Mouse (Mus musculus) limb, embryonic 13.5 days (tissue): ENCODE measurements around the gene Ndufaf2. TPM values are rescaled to one million over a fixed set of nuclear protein-coding genes. Genes with fewer than 3 reads are reported as not detected.
A peak's percentile ranks its signal among the peaks of the same experiment; 100 is the strongest.

Source experiments
- ATAC-seq: fragments of 200-750 bp; cut with Nextera tagmentation; 2 replicates; pipeline ENCODE4 v1.8.0; 2017; ENCODE audit warnings: low read depth, moderate number of reproducible peaks, moderate TSS enrichment; ENCODE audit not compliant: low FRiP score
- H3K27ac ChIP-seq: fragments of 300-500 bp; sonication (generic); 2 replicates; pipeline ENCODE4 v1.5.1; 2015; ENCODE audit warnings: inconsistent platforms, mild to moderate bottlenecking, moderate library complexity
- H3K27me3 ChIP-seq: fragments of 300-500 bp; sonication (generic); 2 replicates; pipeline ENCODE4 v1.6.1; 2015; ENCODE audit warnings: mild to moderate bottlenecking, inconsistent platforms
- H3K36me3 ChIP-seq: fragments of 300-500 bp; sonication (generic); 2 replicates; pipeline ENCODE4 v1.6.1; 2015; ENCODE audit warnings: inconsistent platforms, mild to moderate bottlenecking, moderate library complexity
- H3K4me1 ChIP-seq: fragments of 300-500 bp; sonication (generic); 2 replicates; pipeline ENCODE4 v1.6.1; 2015; ENCODE audit warnings: inconsistent platforms
- H3K4me2 ChIP-seq: fragments of 300-500 bp; sonication (generic); replicated peaks from 2 replicates; pipeline ENCODE4 v1.6.1; 2015; ENCODE audit warnings: inconsistent platforms, mild to moderate bottlenecking, moderate library complexity
- H3K4me3 ChIP-seq: fragments of 300-500 bp; sonication (generic); 2 replicates; pipeline ENCODE4 v1.5.1; 2015; ENCODE audit warnings: moderate library complexity, mild to moderate bottlenecking, inconsistent platforms
- H3K9ac ChIP-seq: fragments of 300-500 bp; sonication (generic); 2 replicates; pipeline ENCODE4 v1.6.1; 2015; ENCODE audit warnings: mild to moderate bottlenecking, inconsistent platforms
- H3K9me3 ChIP-seq: fragments of 300-500 bp; sonication (generic); 2 replicates; pipeline ENCODE4 v1.6.1; 2016; ENCODE audit warnings: inconsistent platforms
- WGBS: fragments of 180-500 bp; shearing (Covaris S2); methylation state at CpG from one replicate; pipeline ENCODE4 v1.1.7; 2015; 5-methylcytosine and 5-hydroxymethylcytosine counted together
- polyA plus RNA-seq: library from polyadenylated mRNA; unstranded; fragments of >200 nt; fragmentation: Nextera tagmentation; extraction: Ambion mirVana; gene quantifications from 2 replicates; pipeline ENCODE4 v1.2.1, GENCODE M21; 2015

Ndufaf2 gene
- polyA plus RNA-seq = 85.7 and 88.5 TPM in 2 replicates

- Histone ChIP-seq H3K9me3 (no peaks in the 10 kb centered on the region), H3K4me2 (peak within 1 kb of the TSS; percentile 91), H3K27me3 (no peaks in the 10 kb centered on the region), H3K27ac (no peak within 1 kb of the TSS), H3K36me3 (peaks cover 14% of the 10 kb centered on the region), H3K4me3 (peak within 1 kb of the TSS; percentile 91), H3K9ac (peak within 1 kb of the TSS; percentile 81), H3K4me1 (peaks cover 17% of the 10 kb centered on the region)
- under 1% methylated on average over 47 of the region's 47 CpGs for WGBS
- peak; percentile 98 for ATAC-seq
Observed at GRCm38 (mm10) chr13:108158465-108159240, at the start of gene Ndufaf2, which contains the start of gene Ercc8. Ndufaf2 (minus strand) TSS chr13:108158623. Ercc8 (plus strand) TSS chr13:108158731.

- no peak for ATAC-seq
- no peak overlapping the region for H3K27ac ChIP-seq
- H3K9me3 ChIP-seq = no peaks in the 10 kb centered on the region
- H3K4me3 ChIP-seq = no peak overlapping the region
- no peak overlapping the region for H3K4me2 ChIP-seq
- peaks cover 13% of the 10 kb centered on the region for H3K27me3 ChIP-seq
- H3K36me3 ChIP-seq = no peaks in the 10 kb centered on the region
- no peak overlapping the region for H3K9ac ChIP-seq
- WGBS = 69% methylated on average over 5 of the region's 5 CpGs
- no peaks in the 10 kb centered on the region for H3K4me1 ChIP-seq
Observed at GRCm38 (mm10) chr13:108208090-108208489, 49.7 kb upstream of the Ndufaf2 start.

- Histone ChIP-seq H3K4me3 (no peak overlapping the region), H3K4me1 (no peaks in the 10 kb centered on the region), H3K4me2 (no peak overlapping the region), H3K27me3 (peaks cover 6% of the 10 kb centered on the region; the same call in 1 of the 2 replicates), H3K9me3 (no peaks in the 10 kb centered on the region), H3K36me3 (no peaks in the 10 kb centered on the region), H3K9ac (no peak overlapping the region), H3K27ac (no peak overlapping the region)
- no peak for ATAC-seq
- WGBS = 90% methylated on average over 2 of the region's 2 CpGs
Observed at GRCm38 (mm10) chr13:108207447-108207846, 49.0 kb upstream of the Ndufaf2 start.

- Histone ChIP-seq H3K27ac (no peak overlapping the region), H3K27me3 (no peaks in the 10 kb centered on the region), H3K4me2 (no peak overlapping the region), H3K9me3 (no peaks in the 10 kb centered on the region), H3K36me3 (no peaks in the 10 kb centered on the region), H3K9ac (no peak overlapping the region), H3K4me1 (no peaks in the 10 kb centered on the region), H3K4me3 (no peak overlapping the region)
- WGBS = 80% methylated on average over 3 of the region's 3 CpGs
- no peak for ATAC-seq
Observed at GRCm38 (mm10) chr13:108204857-108205256, 46.4 kb upstream of the Ndufaf2 start.

- Histone ChIP-seq H3K9ac (no peak overlapping the region), H3K4me2 (no peak overlapping the region), H3K9me3 (no peaks in the 10 kb centered on the region), H3K4me1 (0 out of 2 replicates have a peak, but pooled peaks cover 2% of the 10 kb centered on the region), H3K4me3 (no peak overlapping the region), H3K27ac (no peak overlapping the region), H3K36me3 (peaks cover 26% of the 10 kb centered on the region), H3K27me3 (no peaks in the 10 kb centered on the region)
- 87% methylated on average over 6 of the region's 6 CpGs for WGBS
- ATAC-seq = no peak
Observed at GRCm38 (mm10) chr13:108195474-108195873, 37.1 kb upstream of the Ndufaf2 start.

- H3K9me3 ChIP-seq = no peaks in the 10 kb centered on the region
- no peak; the same call in 1 of the 2 replicates for ATAC-seq
- H3K36me3 ChIP-seq = peaks cover 32% of the 10 kb centered on the region
- H3K4me2 ChIP-seq = no peak overlapping the region
- H3K27me3 ChIP-seq = no peaks in the 10 kb centered on the region
- no peak overlapping the region for H3K4me3 ChIP-seq
- H3K27ac ChIP-seq = no peak overlapping the region
- H3K4me1 ChIP-seq = 0 out of 2 replicates have a peak, but pooled peaks cover 3% of the 10 kb centered on the region
- no peak overlapping the region for H3K9ac ChIP-seq
- WGBS = 57% methylated on average over 11 of the region's 11 CpGs
Observed at GRCm38 (mm10) chr13:108191074-108191720, 32.8 kb upstream of the Ndufaf2 start.

- H3K9ac ChIP-seq = no peak overlapping the region
- no peak overlapping the region for H3K27ac ChIP-seq
- H3K4me1 ChIP-seq = 0 out of 2 replicates have a peak, but pooled peaks cover 3% of the 10 kb centered on the region
- H3K36me3 ChIP-seq = peaks cover 34% of the 10 kb centered on the region
- WGBS = 92% methylated on average over 4 of the region's 4 CpGs
- no peak overlapping the region for H3K4me2 ChIP-seq
- no peak overlapping the region for H3K4me3 ChIP-seq
- ATAC-seq = no peak
- no peaks in the 10 kb centered on the region for H3K27me3 ChIP-seq
- no peaks in the 10 kb centered on the region for H3K9me3 ChIP-seq
Observed at GRCm38 (mm10) chr13:108187994-108188393, 29.6 kb upstream of the Ndufaf2 start.

GRCm38 (mm10) chr13:108185530-108185929 lies 27.1 kb upstream of the Ndufaf2 start:
- Histone ChIP-seq H3K36me3 (peaks cover 56% of the 10 kb centered on the region), H3K4me3 (no peak overlapping the region), H3K27me3 (no peaks in the 10 kb centered on the region), H3K27ac (no peak overlapping the region), H3K9ac (no peak overlapping the region), H3K9me3 (no peaks in the 10 kb centered on the region), H3K4me2 (no peak overlapping the region), H3K4me1 (0 out of 2 replicates have a peak, but pooled peaks cover 1% of the 10 kb centered on the region)
- 89% methylated on average over 3 of the region's 3 CpGs for WGBS
- no peak for ATAC-seq

GRCm38 (mm10) chr13:108184743-108185255 lies 26.4 kb upstream of the Ndufaf2 start:
- no peak overlapping the region for H3K9ac ChIP-seq
- no peaks in the 10 kb centered on the region for H3K27me3 ChIP-seq
- no peaks in the 10 kb centered on the region for H3K9me3 ChIP-seq
- H3K36me3 ChIP-seq = peaks cover 58% of the 10 kb centered on the region
- no peak overlapping the region for H3K4me2 ChIP-seq
- no peaks in the 10 kb centered on the region for H3K4me1 ChIP-seq
- no peak overlapping the region for H3K27ac ChIP-seq
- H3K4me3 ChIP-seq = no peak overlapping the region
- no peak for ATAC-seq

- Histone ChIP-seq H3K36me3 (peaks cover 71% of the 10 kb centered on the region), H3K9me3 (no peaks in the 10 kb centered on the region), H3K4me3 (no peak overlapping the region), H3K27ac (no peak overlapping the region), H3K9ac (no peak overlapping the region), H3K4me2 (no peak overlapping the region), H3K27me3 (no peaks in the 10 kb centered on the region), H3K4me1 (no peaks in the 10 kb centered on the region)
- ATAC-seq = no peak
- 88% methylated on average over 5 of the region's 5 CpGs for WGBS
Observed at GRCm38 (mm10) chr13:108180821-108181220, 22.4 kb upstream of the Ndufaf2 start.

GRCm38 (mm10) chr13:108179618-108180017 lies 21.2 kb upstream of the Ndufaf2 start:
- no peak for ATAC-seq
- Histone ChIP-seq H3K27me3 (no peaks in the 10 kb centered on the region), H3K4me2 (no peak overlapping the region), H3K27ac (no peak overlapping the region), H3K4me3 (no peak overlapping the region), H3K36me3 (peaks cover 64% of the 10 kb centered on the region), H3K9me3 (no peaks in the 10 kb centered on the region), H3K9ac (no peak overlapping the region), H3K4me1 (no peaks in the 10 kb centered on the region)
- 86% methylated on average over 8 of the region's 8 CpGs for WGBS

- Histone ChIP-seq H3K9ac (no peak overlapping the region), H3K9me3 (no peaks in the 10 kb centered on the region), H3K36me3 (peaks cover 28% of the 10 kb centered on the region), H3K27ac (no peak overlapping the region), H3K4me2 (no peak overlapping the region), H3K27me3 (no peaks in the 10 kb centered on the region), H3K4me3 (no peak overlapping the region), H3K4me1 (no peaks in the 10 kb centered on the region)
- no peak for ATAC-seq
- WGBS = 88% methylated on average over 8 of the region's 8 CpGs
Observed at GRCm38 (mm10) chr13:108170511-108170910, 12.1 kb upstream of the Ndufaf2 start.
